Mouse (Mus musculus): ENCODE data around the gene Raly. TPM values are rescaled to one million over a fixed set of nuclear protein-coding genes. Genes with fewer than 3 reads are reported as not detected.

The Raly gene
- polyA plus RNA-seq, 1 experiment from 2014 or later, result 47.3 TPM

- WGBS, result 64% methylated on average over 11 of the region's 11 CpGs
- no peak for ATAC-seq (replicated peaks; ENCODE audit: low FRiP score)
- H3K9me3 ChIP-seq (replicated peaks), result no peaks in the 10 kb centered on the region
These were observed 4.1 kb upstream of the Raly start for GRCm38 (mm10) chr2:154786776-154787175.

GRCm38 (mm10) chr2:154789381-154789780 is 1.5 kb upstream of the Raly start:
- Histone ChIP-seq H3K4me1 (peaks cover 33% of the 10 kb centered on the region), H3K36me3 (no peaks in the 10 kb centered on the region), H3K9ac (no peak overlapping the region), H3K4me3 (replicated peaks) (no peak overlapping the region), H3K27me3 (peaks cover 11% of the 10 kb centered on the region), H3K27ac (no peak overlapping the region), H3K4me2 (no peak overlapping the region), H3K9me3 (replicated peaks) (no peaks in the 10 kb centered on the region)
- ATAC-seq (replicated peaks; ENCODE audit: low FRiP score), result no peak
- 68% methylated on average over 6 of the region's 6 CpGs for WGBS

More at GRCm38 (mm10) chr2:154786776-154787175, 4.1 kb upstream of the Raly start:
- no peaks in the 10 kb centered on the region for H3K36me3 ChIP-seq
- H3K4me3 ChIP-seq (replicated peaks), result no peak overlapping the region
- no peak overlapping the region for H3K27ac ChIP-seq
- H3K4me2 ChIP-seq, result no peak overlapping the region
- H3K4me1 ChIP-seq, result peaks cover 24% of the 10 kb centered on the region
- H3K9ac ChIP-seq, result no peak overlapping the region
- H3K27me3 ChIP-seq, result peaks cover 20% of the 10 kb centered on the region

- H3K4me3 ChIP-seq (replicated peaks), result peak overlapping the region; percentile 96
- peaks cover 8% of the 10 kb centered on the region; the same call in 1 of the 2 replicates for H3K27me3 ChIP-seq
- peaks cover 38% of the 10 kb centered on the region for H3K4me1 ChIP-seq
- H3K27ac ChIP-seq, result peak overlapping the region; percentile 99
- H3K36me3 ChIP-seq, result no peaks in the 10 kb centered on the region
- 7% methylated on average over 14 of the region's 14 CpGs for WGBS
- H3K9ac ChIP-seq, result peak overlapping the region; percentile 12; the same call in 1 of the 2 replicates
- H3K9me3 ChIP-seq (replicated peaks), result no peaks in the 10 kb centered on the region
- peak overlapping the region; percentile 62 for H3K4me2 ChIP-seq
- ATAC-seq (replicated peaks; ENCODE audit: low FRiP score), result no peak
These were observed 780 bp upstream of the Raly start for GRCm38 (mm10) chr2:154789977-154790655.

GRCm38 (mm10) chr2:154791661-154792642 is 1.1 kb downstream of the Raly start:
- under 1% methylated on average over 60 of the region's 67 CpGs for WGBS
- ATAC-seq (replicated peaks; ENCODE audit: low FRiP score), result peak; percentile 55
- Histone ChIP-seq H3K4me1 (peaks cover 34% of the 10 kb centered on the region), H3K4me2 (peak overlapping the region; percentile 62), H3K36me3 (no peaks in the 10 kb centered on the region), H3K9ac (peak overlapping the region; percentile 96), H3K9me3 (replicated peaks) (no peaks in the 10 kb centered on the region), H3K27ac (peak overlapping the region; percentile 99), H3K4me3 (replicated peaks) (peak overlapping the region; percentile 96), H3K27me3 (peaks cover 3% of the 10 kb centered on the region; the same call in 1 of the 2 replicates)

- Histone ChIP-seq H3K4me1 (peaks cover 23% of the 10 kb centered on the region), H3K9ac (no peak overlapping the region), H3K4me2 (no peak overlapping the region), H3K9me3 (replicated peaks) (no peaks in the 10 kb centered on the region), H3K4me3 (replicated peaks) (no peak overlapping the region), H3K36me3 (0 out of 2 replicates have a peak, but pooled peaks cover 2% of the 10 kb centered on the region), H3K27ac (no peak overlapping the region), H3K27me3 (no peaks in the 10 kb centered on the region)
- WGBS, result 85% methylated on average over 1 of the region's 1 CpGs
- no peak for ATAC-seq (replicated peaks; ENCODE audit: low FRiP score)
These were observed 12.5 kb downstream of the Raly start for GRCm38 (mm10) chr2:154803372-154803771.

GRCm38 (mm10) chr2:154803845-154804244 is 12.9 kb downstream of the Raly start:
- H3K4me1 ChIP-seq, result peaks cover 23% of the 10 kb centered on the region
- H3K27me3 ChIP-seq, result no peaks in the 10 kb centered on the region
- 62% methylated on average over 4 of the region's 4 CpGs for WGBS
- no peak overlapping the region for H3K4me2 ChIP-seq
- ATAC-seq (replicated peaks; ENCODE audit: low FRiP score), result no peak
- 0 out of 2 replicates have a peak, but pooled peaks cover 2% of the 10 kb centered on the region for H3K36me3 ChIP-seq
- H3K27ac ChIP-seq, result no peak overlapping the region
- no peaks in the 10 kb centered on the region for H3K9me3 ChIP-seq (replicated peaks)
- H3K4me3 ChIP-seq (replicated peaks), result no peak overlapping the region
- no peak overlapping the region for H3K9ac ChIP-seq

- Histone ChIP-seq H3K36me3 (no peaks in the 10 kb centered on the region), H3K27me3 (no peaks in the 10 kb centered on the region), H3K4me1 (peaks cover 25% of the 10 kb centered on the region), H3K9ac (no peak overlapping the region), H3K9me3 (replicated peaks) (no peaks in the 10 kb centered on the region), H3K4me3 (replicated peaks) (no peak overlapping the region), H3K4me2 (no peak overlapping the region), H3K27ac (no peak overlapping the region)
- ATAC-seq (replicated peaks; ENCODE audit: low FRiP score), result no peak
- WGBS, result 49% methylated on average over 1 of the region's 1 CpGs
These were observed 16.8 kb downstream of the Raly start for GRCm38 (mm10) chr2:154807689-154808088.

GRCm38 (mm10) chr2:154809107-154809762 is 18.3 kb downstream of the Raly start:
- Histone ChIP-seq H3K4me2 (no peak overlapping the region), H3K27ac (no peak overlapping the region), H3K27me3 (no peaks in the 10 kb centered on the region), H3K4me1 (peaks cover 13% of the 10 kb centered on the region), H3K9ac (no peak overlapping the region), H3K4me3 (replicated peaks) (no peak overlapping the region), H3K36me3 (no peaks in the 10 kb centered on the region), H3K9me3 (replicated peaks) (no peaks in the 10 kb centered on the region)
- no peak; the same call in 1 of the 2 replicates for ATAC-seq (replicated peaks; ENCODE audit: low FRiP score)
- WGBS, result 81% methylated on average over 1 of the region's 1 CpGs

- no peak overlapping the region for H3K4me3 ChIP-seq (replicated peaks)
- H3K36me3 ChIP-seq, result no peaks in the 10 kb centered on the region
- no peaks in the 10 kb centered on the region for H3K9me3 ChIP-seq (replicated peaks)
- peaks cover 13% of the 10 kb centered on the region; the same call in 1 of the 2 replicates for H3K4me1 ChIP-seq
- WGBS, result 62% methylated on average over 1 of the region's 1 CpGs
- H3K9ac ChIP-seq, result no peak overlapping the region
- H3K27me3 ChIP-seq, result no peaks in the 10 kb centered on the region
- ATAC-seq (replicated peaks; ENCODE audit: low FRiP score), result no peak
- H3K4me2 ChIP-seq, result no peak overlapping the region
- H3K27ac ChIP-seq, result no peak overlapping the region
These were observed 19.9 kb downstream of the Raly start for GRCm38 (mm10) chr2:154810821-154811220.

GRCm38 (mm10) chr2:154813426-154813825 is 22.5 kb downstream of the Raly start:
- peaks cover 29% of the 10 kb centered on the region for H3K4me1 ChIP-seq
- ATAC-seq (replicated peaks; ENCODE audit: low FRiP score), result no peak
- WGBS, result 86% methylated on average over 2 of the region's 2 CpGs

GRCm38 (mm10) chr2:154817089-154817488 is 26.2 kb downstream of the Raly start:
- Histone ChIP-seq H3K4me1 (peaks cover 50% of the 10 kb centered on the region), H3K36me3 (peaks cover 2% of the 10 kb centered on the region; the same call in 1 of the 2 replicates), H3K27me3 (no peaks in the 10 kb centered on the region), H3K4me2 (no peak overlapping the region), H3K27ac (no peak overlapping the region), H3K9me3 (replicated peaks) (no peaks in the 10 kb centered on the region), H3K9ac (no peak overlapping the region), H3K4me3 (replicated peaks) (no peak overlapping the region)
- WGBS, result 40% methylated on average over 3 of the region's 3 CpGs
- no peak for ATAC-seq (replicated peaks; ENCODE audit: low FRiP score)

More at GRCm38 (mm10) chr2:154813426-154813825, 22.5 kb downstream of the Raly start:
- Histone ChIP-seq H3K27ac (no peak overlapping the region), H3K9me3 (replicated peaks) (no peaks in the 10 kb centered on the region), H3K4me3 (replicated peaks) (no peak overlapping the region), H3K4me2 (no peak overlapping the region), H3K9ac (no peak overlapping the region), H3K36me3 (no peaks in the 10 kb centered on the region), H3K27me3 (no peaks in the 10 kb centered on the region)
